Mouse (Mus musculus): ENCODE results near the gene Agbl3. TPM values are rescaled to one million over a fixed set of nuclear protein-coding genes. Genes with fewer than 3 reads are reported as not detected.

Agbl3 gene
- polyA plus RNA-seq, 1 experiment, result 4.7 TPM

DNA sequence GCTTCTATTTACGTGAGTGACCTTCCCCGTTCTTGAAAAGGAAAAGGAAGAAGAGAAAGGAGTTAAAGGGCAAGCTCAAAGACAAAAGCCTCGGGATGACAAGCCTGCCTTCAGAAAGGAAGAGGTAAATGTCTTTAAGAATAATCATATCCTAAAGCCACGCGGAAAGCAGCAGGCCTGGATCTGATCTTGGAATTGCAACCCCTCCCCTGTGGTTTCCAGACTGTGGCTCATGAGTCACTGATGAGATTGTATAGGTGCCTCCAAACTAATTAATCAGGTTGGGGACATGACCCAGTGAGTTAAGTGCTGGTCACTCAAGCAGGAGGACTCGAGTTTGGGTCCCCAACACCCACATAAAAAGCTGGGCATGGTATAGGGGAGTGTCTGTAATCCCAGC, 32.4 kb upstream of the Agbl3 start:
- Histone ChIP-seq H3K4me3 (ENCODE audit: control insufficient read depth, insufficient read depth, low read length) (no peak overlapping the region), H3K27me3 (ENCODE audit: control insufficient read depth, insufficient read depth, low read length) (no peaks in the 10 kb centered on the region), H3K4me1 (replicated peaks; ENCODE audit: control insufficient read depth, insufficient read depth, low read length) (no peaks in the 10 kb centered on the region), H3K27ac (ENCODE audit: control insufficient read depth, insufficient read depth, low read length) (no peak overlapping the region), H3K36me3 (ENCODE audit: control insufficient read depth, insufficient read depth, low read length) (no peaks in the 10 kb centered on the region)
- no peak for TF ChIP-seq POLR2A (IDR thresholded peaks at IDR 0.05; ENCODE audit: control insufficient read depth, extremely low read depth, insufficient read depth, low read length, poor library complexity)
- no peak for TF ChIP-seq CTCF (IDR thresholded peaks at IDR 0.05; ENCODE audit: borderline replicate concordance, control insufficient read depth, extremely low read depth, insufficient read depth, low read length, poor library complexity)
- WGBS, result 83% methylated on average over 6 of the region's 6 CpGs
- no peak for DNase-seq

DNA sequence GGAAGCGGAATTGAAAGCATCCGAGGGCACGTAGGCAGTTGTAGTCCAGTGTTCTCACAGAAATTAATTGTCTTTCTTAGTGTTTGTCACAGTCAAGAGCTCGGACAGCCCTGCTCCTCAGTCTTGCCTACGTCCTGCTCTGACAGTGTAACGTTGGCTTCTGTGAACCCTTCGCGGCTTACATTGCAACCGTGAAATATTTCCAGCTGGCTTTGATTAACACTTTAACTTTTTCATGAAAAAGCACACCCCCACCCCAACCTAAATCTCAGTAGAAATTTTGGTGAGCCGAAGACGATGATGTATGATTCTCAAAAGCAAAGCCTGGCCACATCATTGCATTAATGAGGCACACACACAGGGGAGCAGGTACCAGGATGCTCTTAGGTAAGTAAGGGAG, 31.7 kb upstream of the Agbl3 start:
- DNase-seq, result no peak
- Histone ChIP-seq H3K36me3 (ENCODE audit: control insufficient read depth, insufficient read depth, low read length) (no peaks in the 10 kb centered on the region), H3K4me1 (replicated peaks; ENCODE audit: control insufficient read depth, insufficient read depth, low read length) (no peaks in the 10 kb centered on the region), H3K27ac (ENCODE audit: control insufficient read depth, insufficient read depth, low read length) (no peak overlapping the region), H3K4me3 (ENCODE audit: control insufficient read depth, insufficient read depth, low read length) (no peak overlapping the region), H3K27me3 (ENCODE audit: control insufficient read depth, insufficient read depth, low read length) (no peaks in the 10 kb centered on the region)
- TF ChIP-seq CTCF (IDR thresholded peaks at IDR 0.05; ENCODE audit: borderline replicate concordance, control insufficient read depth, extremely low read depth, insufficient read depth, low read length, poor library complexity) (no peak), POLR2A (IDR thresholded peaks at IDR 0.05; ENCODE audit: control insufficient read depth, extremely low read depth, insufficient read depth, low read length, poor library complexity) (no peak)
- WGBS, result 97% methylated on average over 11 of the region's 11 CpGs

DNA sequence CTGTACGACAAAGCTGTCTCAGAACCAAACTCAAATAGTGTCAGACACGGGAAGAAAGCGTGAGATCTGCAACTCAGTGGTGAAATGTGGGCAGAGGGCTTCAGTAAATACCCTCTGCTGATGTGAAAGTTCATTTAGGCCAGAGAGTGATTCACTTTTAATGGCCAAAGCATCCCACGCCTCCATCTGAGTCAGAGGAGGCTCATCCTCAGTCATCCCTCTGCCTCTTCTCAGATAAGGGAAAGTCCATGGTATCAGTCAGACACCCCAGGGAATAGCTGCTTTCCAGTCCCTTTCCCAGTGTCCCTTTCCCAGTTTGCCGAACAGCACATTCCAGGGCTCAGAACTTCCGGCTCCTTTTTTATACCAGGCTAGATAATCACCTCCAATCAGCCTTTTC, 30.7 kb upstream of the Agbl3 start:
- Histone ChIP-seq H3K27ac (ENCODE audit: control insufficient read depth, insufficient read depth, low read length) (no peak overlapping the region), H3K36me3 (ENCODE audit: control insufficient read depth, insufficient read depth, low read length) (no peaks in the 10 kb centered on the region), H3K4me1 (replicated peaks; ENCODE audit: control insufficient read depth, insufficient read depth, low read length) (no peaks in the 10 kb centered on the region), H3K4me3 (ENCODE audit: control insufficient read depth, insufficient read depth, low read length) (no peak overlapping the region), H3K27me3 (ENCODE audit: control insufficient read depth, insufficient read depth, low read length) (no peaks in the 10 kb centered on the region)
- DNase-seq, result no peak
- 88% methylated on average over 6 of the region's 6 CpGs for WGBS
- TF ChIP-seq POLR2A (IDR thresholded peaks at IDR 0.05; ENCODE audit: control insufficient read depth, extremely low read depth, insufficient read depth, low read length, poor library complexity) (no peak), CTCF (IDR thresholded peaks at IDR 0.05; ENCODE audit: borderline replicate concordance, control insufficient read depth, extremely low read depth, insufficient read depth, low read length, poor library complexity) (no peak)

DNA sequence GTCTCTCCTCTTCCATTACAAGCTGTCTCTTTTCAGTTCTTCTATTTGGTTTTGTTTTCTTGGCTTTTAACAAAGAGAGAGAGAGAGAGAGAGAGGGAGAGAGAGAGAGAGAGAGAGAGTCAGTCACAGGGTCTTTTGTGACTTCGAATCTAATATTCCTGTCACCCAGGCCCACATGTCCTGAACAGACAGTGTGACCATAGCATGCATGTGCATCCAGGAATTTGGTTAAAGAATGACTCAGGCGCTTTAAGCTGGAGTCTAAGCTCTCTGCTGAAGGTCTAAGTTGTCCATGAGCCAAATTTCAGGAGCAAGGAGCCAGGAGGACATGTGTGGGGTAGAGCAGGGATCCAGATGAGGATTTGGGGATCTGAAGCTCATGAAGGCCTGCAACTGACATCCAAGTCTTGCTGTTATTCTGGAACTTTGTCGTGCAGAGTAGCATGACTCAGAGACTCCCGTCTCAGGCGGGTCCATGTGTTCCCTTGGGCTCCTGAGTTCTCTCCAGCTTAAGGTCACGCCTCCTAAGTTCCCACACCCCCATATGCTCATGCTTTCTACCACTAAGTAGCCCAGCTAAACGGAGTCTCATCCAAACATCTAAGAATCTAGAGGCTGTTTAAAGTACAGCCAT, 29.6 kb upstream of the Agbl3 start:
- no peak overlapping the region for H3K4me3 ChIP-seq (ENCODE audit: control insufficient read depth, insufficient read depth, low read length)
- TF ChIP-seq POLR2A (IDR thresholded peaks at IDR 0.05; ENCODE audit: control insufficient read depth, extremely low read depth, insufficient read depth, low read length, poor library complexity) (no peak), CTCF (IDR thresholded peaks at IDR 0.05; ENCODE audit: borderline replicate concordance, control insufficient read depth, extremely low read depth, insufficient read depth, low read length, poor library complexity) (no peak)
- 88% methylated on average over 7 of the region's 7 CpGs for WGBS
- H3K4me1 ChIP-seq (replicated peaks; ENCODE audit: control insufficient read depth, insufficient read depth, low read length), result no peaks in the 10 kb centered on the region
- H3K27me3 ChIP-seq (ENCODE audit: control insufficient read depth, insufficient read depth, low read length), result no peaks in the 10 kb centered on the region
- DNase-seq, result no peak
- no peak overlapping the region for H3K27ac ChIP-seq (ENCODE audit: control insufficient read depth, insufficient read depth, low read length)
- no peaks in the 10 kb centered on the region for H3K36me3 ChIP-seq (ENCODE audit: control insufficient read depth, insufficient read depth, low read length)

DNA sequence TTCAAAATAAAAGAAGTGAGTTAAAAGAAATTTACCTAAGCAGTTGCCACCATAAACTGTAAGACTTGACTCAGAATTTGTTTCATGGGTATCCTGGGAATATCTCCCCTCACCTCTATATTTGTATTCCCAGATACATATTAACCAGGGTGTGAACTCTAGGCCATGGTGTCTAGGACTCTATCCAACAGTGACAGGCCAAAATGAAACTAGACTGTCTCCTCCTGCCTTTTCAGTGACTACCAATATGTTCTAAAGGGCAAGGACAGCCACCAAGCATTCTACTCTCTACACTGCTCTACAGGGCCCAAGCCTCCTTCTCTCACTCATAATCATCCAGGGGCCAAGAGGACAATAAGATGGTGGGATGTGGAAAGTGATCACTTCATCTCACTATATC, 28.6 kb upstream of the Agbl3 start:
- Histone ChIP-seq H3K4me3 (ENCODE audit: control insufficient read depth, insufficient read depth, low read length) (no peak overlapping the region), H3K27ac (ENCODE audit: control insufficient read depth, insufficient read depth, low read length) (no peak overlapping the region), H3K36me3 (ENCODE audit: control insufficient read depth, insufficient read depth, low read length) (no peaks in the 10 kb centered on the region), H3K4me1 (replicated peaks; ENCODE audit: control insufficient read depth, insufficient read depth, low read length) (no peaks in the 10 kb centered on the region), H3K27me3 (ENCODE audit: control insufficient read depth, insufficient read depth, low read length) (no peaks in the 10 kb centered on the region)
- no peak for DNase-seq
- TF ChIP-seq CTCF (IDR thresholded peaks at IDR 0.05; ENCODE audit: borderline replicate concordance, control insufficient read depth, extremely low read depth, insufficient read depth, low read length, poor library complexity) (no peak), POLR2A (IDR thresholded peaks at IDR 0.05; ENCODE audit: control insufficient read depth, extremely low read depth, insufficient read depth, low read length, poor library complexity) (no peak)

GRCm38 (mm10) chr6:34754448-34754847, 25.8 kb upstream of the Agbl3 start:
- Histone ChIP-seq H3K4me3 (ENCODE audit: control insufficient read depth, insufficient read depth, low read length) (no peak overlapping the region), H3K4me1 (replicated peaks; ENCODE audit: control insufficient read depth, insufficient read depth, low read length) (no peaks in the 10 kb centered on the region), H3K27ac (ENCODE audit: control insufficient read depth, insufficient read depth, low read length) (no peak overlapping the region), H3K36me3 (ENCODE audit: control insufficient read depth, insufficient read depth, low read length) (no peaks in the 10 kb centered on the region), H3K27me3 (ENCODE audit: control insufficient read depth, insufficient read depth, low read length) (no peaks in the 10 kb centered on the region)
- TF ChIP-seq POLR2A (IDR thresholded peaks at IDR 0.05; ENCODE audit: control insufficient read depth, extremely low read depth, insufficient read depth, low read length, poor library complexity), result no peak
- TF ChIP-seq CTCF (IDR thresholded peaks at IDR 0.05; ENCODE audit: borderline replicate concordance, control insufficient read depth, extremely low read depth, insufficient read depth, low read length, poor library complexity), result no peak
- WGBS, result 40% methylated on average over 5 of the region's 5 CpGs
- DNase-seq, result peak; percentile 32

DNA sequence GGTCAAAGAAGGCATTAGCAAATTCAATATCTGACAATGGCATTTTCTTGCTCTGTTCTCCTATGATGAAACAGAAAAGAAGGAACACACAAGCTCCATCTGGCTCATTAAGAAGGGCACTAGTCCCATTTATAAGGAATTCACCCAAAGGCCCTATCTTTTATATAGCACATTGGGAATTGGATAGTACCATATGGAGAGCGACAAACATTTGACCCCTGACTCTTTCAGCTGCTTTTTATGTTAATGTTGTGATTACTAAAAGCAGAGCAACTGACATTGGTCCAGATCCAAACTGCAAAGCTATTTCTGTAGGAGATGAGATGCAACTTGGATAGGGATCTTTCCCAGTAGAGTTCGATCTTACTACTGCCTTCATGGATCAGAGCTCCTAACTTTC, 21.9 kb upstream of the Agbl3 start:
- no peaks in the 10 kb centered on the region for H3K36me3 ChIP-seq (ENCODE audit: control insufficient read depth, insufficient read depth, low read length)

More for the DNA sequence above, 21.9 kb upstream of the Agbl3 start:
- H3K4me1 ChIP-seq (replicated peaks; ENCODE audit: control insufficient read depth, insufficient read depth, low read length), result no peaks in the 10 kb centered on the region
- DNase-seq, result no peak
- no peaks in the 10 kb centered on the region for H3K27me3 ChIP-seq (ENCODE audit: control insufficient read depth, insufficient read depth, low read length)
- no peak overlapping the region for H3K27ac ChIP-seq (ENCODE audit: control insufficient read depth, insufficient read depth, low read length)
- H3K4me3 ChIP-seq (ENCODE audit: control insufficient read depth, insufficient read depth, low read length), result no peak overlapping the region
- WGBS, result 93% methylated on average over 2 of the region's 2 CpGs
- TF ChIP-seq POLR2A (IDR thresholded peaks at IDR 0.05; ENCODE audit: control insufficient read depth, extremely low read depth, insufficient read depth, low read length, poor library complexity), result no peak
- TF ChIP-seq CTCF (IDR thresholded peaks at IDR 0.05; ENCODE audit: borderline replicate concordance, control insufficient read depth, extremely low read depth, insufficient read depth, low read length, poor library complexity), result no peak

Data from thymus, adult 2 months (tissue).